Mouse (Mus musculus) embryo, embryonic 11.5 days (tissue): Measurements from ENCODE around the gene Nphp1.

Experiments
- DNase-seq: peaks from one replicate; pipeline ENCODE4 v3.0.0-alpha.2; 2012; ENCODE audit warnings: low read depth, low spot score

The Nphp1 gene

DNA sequence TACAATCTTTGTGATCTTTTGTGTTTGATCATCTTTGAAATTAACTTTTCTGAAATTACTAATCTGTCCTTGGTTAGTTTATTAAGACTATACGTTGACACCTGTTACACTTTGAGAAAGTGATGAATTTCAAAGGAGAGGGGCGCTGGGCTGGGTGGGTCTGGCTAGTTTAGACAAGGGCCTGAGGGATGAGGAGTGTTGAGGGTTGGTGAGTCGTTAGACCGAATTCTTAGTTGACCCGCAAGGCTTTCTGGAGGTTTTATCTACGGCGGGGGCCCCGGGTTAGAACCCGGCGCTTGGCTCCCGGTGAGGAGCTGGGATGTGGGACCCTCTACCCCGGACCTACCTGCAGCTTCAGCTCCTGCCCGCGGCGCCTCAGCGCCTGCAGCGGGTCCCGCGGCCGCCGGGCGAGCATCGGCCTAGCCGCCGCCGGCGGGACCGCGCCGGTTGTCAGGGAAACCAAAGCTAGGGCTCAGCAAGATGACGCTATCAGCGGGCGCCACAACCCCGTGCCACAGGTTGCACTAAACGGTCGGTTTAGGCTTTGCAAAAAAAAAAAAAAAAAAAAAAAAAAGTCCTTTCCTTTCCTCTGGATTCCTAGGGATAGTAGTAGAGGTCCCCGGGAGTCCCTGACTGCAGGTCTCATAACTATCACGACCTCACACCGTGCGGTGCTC, at the start of gene Nphp1:
TSS of gene Nphp1 (minus strand) at position 458 of the 677 bp plus-strand sequence.
- peak; percentile 78 for DNase-seq

GRCm38 (mm10) chr2:127832833-127833190, 44.1 kb upstream of the Nphp1 start:
- DNase-seq = peak; percentile 31

- no peak for DNase-seq
Observed at GRCm38 (mm10) chr2:127832103-127832832, 43.6 kb upstream of the Nphp1 start.

DNA sequence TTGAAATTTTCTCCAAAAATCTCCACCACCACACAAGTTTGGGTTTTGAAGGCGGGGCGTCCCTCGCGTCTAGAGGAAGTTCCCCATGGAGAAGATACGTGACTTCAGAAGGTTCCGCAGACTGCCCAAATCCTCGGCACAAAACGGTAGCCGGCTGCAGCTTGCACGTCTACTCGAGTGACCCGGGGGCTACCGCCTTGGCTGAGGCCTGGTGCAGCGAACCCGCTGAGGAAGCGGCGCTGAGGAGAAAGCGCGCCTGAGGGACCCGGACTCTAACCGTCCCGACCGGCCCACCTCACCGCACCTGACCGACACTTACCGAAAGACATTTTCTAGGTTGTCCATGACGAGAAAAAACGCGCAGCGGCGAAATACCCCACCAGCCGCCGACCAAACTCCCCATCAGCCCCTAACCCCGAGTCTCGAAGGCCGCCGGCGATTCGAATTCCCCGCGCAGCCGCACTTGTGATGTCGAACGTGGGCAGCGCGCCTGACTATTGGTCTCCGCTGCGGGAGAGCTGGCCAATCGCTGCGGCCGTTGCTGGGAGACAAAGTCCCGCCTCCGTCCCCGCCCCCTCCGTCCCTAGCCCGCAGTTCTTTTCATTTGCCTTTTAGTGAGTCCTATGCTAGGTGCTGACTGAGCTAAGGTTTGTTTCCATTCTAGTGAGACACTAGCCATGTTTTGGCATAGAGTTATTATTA, 42.9 kb upstream of the Nphp1 start, which contains the start of gene Bub1:
TSS of gene Bub1 (minus strand) at position 465 of the 702 bp plus-strand sequence.
- peak; percentile 85 for DNase-seq

- peak; percentile 79 for DNase-seq
Observed at GRCm38 (mm10) chr2:127791919-127792603, 3.4 kb upstream of the Nphp1 start, which contains the start of gene Mtln. Mtln (minus strand) TSS chr2:127792488.

GRCm38 (mm10) chr2:127789651-127790270, 1.1 kb upstream of the Nphp1 start:
- DNase-seq = no peak

DNA sequence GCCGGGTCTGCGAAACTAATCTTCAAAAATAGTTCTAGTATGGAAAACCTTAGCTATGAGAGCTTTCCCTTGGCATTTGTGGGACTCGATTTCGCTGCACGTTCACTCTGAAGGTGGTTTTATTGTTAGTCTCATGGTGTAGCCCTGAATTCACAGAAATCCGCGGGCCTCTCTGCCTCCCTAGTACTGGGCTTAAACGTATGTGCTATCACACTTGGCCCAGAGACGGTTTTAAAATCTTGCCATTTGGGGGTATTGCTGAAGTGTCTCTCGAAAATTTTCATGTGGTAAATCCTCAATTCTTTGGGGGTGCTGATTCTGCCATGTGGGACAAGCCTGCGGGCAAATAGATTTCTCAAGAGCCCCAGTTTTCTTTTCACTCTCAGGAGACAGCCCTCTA, 441 bp upstream of the Nphp1 start:
- peak; percentile 13 for DNase-seq

GRCm38 (mm10) chr2:127787226-127787625, 1.5 kb downstream of the Nphp1 start:
- DNase-seq = no peak

DNA sequence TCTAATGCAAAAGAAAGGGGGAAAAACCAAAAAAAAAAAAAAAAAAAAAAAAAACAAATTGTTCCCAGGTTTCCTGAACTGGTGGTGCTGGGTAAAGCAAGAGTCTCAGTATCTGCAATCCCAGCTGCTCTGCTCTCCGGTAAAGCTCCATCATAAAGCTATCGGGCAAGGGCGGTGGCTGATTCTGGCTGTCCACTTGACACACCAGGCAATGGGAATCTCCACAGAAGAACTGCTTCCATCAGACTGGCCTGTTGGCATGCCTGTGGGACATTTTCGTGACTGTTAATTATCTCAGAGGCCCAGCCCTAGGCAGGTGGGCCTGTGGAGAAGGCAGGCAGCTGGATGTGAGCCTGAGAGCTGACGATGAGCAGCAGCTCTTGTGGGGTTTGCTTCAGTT, 10.2 kb downstream of the Nphp1 start:
- no peak for DNase-seq

GRCm38 (mm10) chr2:127775013-127775412, 13.7 kb downstream of the Nphp1 start:
- DNase-seq = no peak

GRCm38 (mm10) chr2:127774578-127774941, 14.1 kb downstream of the Nphp1 start:
- DNase-seq = no peak

DNA sequence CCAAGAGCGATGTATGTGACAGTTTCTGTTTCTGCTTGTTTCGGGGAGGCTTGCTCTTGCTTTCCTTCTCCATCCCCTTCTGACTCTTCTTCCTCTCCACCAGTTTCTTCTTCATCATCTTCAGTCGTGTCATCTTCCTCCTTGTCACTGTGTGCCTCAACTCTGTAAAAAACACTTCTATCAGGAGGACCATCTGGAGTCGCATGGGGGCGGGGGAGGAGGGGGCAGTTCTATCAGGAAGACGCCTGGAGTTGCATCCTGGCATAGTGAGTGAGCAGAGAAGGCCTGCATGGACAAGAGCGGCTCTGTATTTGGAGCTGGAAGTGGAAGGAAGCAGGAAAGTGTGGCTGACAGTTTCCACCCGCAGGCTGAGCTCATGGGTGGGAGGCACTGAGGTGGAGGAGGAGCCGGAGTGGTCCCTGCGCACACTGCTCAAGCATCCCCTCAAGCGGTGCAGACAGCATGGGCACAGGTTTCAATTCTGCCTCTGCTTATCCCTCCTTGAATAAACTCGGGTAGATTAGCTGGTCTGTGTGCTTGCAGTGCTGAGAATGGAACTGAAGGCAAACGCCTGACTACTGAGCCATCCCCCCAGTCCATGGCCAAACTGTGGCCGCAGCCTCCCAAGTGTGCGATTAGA, 14.6 kb downstream of the Nphp1 start:
- DNase-seq = no peak

- no peak for DNase-seq
Observed at GRCm38 (mm10) chr2:127761587-127761986, 27.1 kb downstream of the Nphp1 start.

- DNase-seq = no peak
Observed at GRCm38 (mm10) chr2:127760429-127761000, 28.2 kb downstream of the Nphp1 start.

DNA sequence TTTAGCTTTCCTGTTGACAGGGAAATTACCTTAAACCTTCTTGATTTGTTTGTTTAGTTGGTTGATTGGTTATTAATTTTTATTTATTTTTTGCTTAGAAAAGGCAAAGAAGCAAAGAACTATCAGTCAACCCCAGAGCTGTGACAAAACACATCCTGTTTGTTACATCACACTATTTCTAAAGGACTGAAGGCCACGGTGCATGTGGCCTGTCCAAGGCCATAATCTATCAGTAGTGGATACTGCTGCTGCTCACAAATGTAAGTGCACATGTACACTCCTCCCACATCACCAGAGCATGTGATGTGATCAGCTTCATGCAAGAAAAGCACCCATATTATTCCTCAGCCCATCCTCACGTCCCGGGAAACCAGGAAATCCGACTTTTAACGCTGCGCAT, 28.7 kb downstream of the Nphp1 start:
- no peak for DNase-seq

- DNase-seq = no peak
Observed at GRCm38 (mm10) chr2:127759157-127759880, 29.4 kb downstream of the Nphp1 start.

DNA sequence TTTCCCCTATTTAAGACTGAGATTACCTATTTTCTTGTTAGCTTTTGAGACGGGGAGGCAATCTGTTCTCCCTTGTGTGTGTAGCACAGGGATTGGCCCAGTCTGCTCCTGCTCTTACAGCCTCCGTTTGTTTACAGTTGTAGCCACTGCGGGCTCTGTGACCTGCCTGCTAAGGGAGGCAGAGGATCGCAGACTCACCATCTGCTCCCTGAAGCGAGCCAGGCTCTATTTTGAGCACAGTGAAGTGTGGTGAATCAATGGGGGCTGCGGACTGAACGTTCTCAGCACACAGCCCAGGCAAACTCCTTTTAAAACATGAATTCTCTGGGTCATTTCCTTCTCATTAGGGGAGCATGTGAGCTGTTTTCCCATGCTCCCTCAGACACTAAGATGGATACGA, 31.5 kb downstream of the Nphp1 start:
- DNase-seq = no peak

GRCm38 (mm10) chr2:127754113-127754512, 34.6 kb downstream of the Nphp1 start:
- DNase-seq = no peak

GRCm38 (mm10) chr2:127751849-127752610, 36.7 kb downstream of the Nphp1 start:
- DNase-seq = no peak
